Mouse (Mus musculus): ENCODE results near the gene Cltb.
"Not testable (repeated sequence)": the region's sequence is repeated elsewhere in the genome, so short reads cannot be mapped to it uniquely, and the experiment has no call there.

Gene Cltb

DNA sequence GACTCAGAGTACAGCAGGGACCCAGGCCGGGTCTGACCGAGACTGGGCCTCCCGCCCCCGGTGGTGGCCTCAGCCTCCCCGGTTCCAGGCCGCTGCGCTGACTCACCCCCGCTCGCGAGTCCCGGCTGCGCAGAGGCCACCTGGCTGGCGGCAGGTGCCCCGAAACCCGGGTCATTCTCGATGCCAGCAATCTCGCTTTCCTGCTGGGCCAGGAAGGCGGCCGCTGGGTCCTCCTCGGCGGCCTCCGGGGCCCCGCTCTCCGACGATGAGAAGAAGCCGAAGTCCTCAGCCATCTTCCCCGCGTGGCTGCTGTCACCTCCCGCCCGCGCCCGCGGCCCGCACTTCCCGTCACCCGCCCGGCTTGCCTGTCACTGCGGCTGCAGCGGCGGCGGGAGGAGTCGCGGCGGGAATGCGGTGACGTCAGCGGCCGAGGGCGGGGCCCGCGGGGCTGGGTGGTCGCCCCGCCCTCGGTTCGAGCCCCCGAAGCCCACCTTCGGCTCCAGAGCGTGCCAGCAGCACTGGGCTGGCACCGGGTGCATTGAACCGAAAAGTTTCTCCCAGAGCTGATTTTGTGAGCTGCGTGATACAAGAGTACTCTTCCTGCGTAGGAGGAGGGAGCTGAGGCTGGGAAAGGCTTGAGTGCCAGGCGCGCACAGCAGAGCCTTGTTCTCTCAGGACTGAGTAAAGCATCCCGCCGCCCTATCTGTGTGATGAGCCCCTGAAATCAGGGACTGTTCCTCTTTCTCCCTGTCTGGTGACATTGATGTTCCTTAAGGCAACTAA lies at the start of gene Cltb:
TSS of gene Cltb (minus strand) at position 373 of the 783 bp plus-strand sequence.
- peak; percentile 62 to 89 for DNase-seq (ENCODE audit: low spot score in 2 of 2)

DNA sequence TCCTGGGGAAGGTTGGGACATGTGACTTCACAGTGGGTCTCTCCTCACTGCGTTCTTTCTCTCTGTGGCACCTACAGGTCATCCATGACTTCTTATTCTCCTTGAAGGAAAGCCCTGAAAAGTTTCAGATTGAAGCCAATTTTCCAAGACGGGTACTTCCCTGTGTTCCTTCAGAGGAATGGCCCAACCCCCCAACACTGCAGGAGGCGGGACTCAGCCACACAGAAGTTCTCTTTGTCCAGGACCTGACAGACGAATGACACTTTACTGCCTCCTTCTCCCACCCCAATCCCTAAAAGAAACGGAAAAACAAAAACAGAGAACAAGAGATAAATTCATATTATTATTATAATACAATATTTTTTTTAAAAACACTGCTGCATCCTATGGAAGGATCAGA lies 49.7 kb upstream of the Cltb start:
- DNase-seq (ENCODE audit: low spot score in 2 of 2) = no peak

DNA sequence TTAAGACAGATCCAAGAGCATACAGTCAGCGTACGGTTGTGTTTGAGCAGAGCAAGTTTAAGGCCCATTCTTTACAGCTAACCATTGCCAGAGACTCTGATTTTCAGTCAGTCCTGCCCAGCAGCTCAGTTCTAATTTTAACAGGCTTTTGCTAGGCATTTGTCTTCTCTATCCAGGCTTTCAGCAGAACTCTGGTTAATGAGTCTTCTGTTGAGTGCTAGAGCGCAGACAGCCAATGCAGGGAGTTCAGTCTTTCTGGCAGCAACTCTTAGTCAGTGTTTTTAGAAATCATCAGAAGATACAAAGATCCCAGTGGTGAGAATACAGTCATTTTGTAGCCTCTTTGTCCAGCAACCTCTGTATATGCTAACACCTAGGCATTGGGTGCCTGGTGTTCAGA lies 39.3 kb upstream of the Cltb start:
- DNase-seq (ENCODE audit: low spot score in 2 of 2) = no peak

DNA sequence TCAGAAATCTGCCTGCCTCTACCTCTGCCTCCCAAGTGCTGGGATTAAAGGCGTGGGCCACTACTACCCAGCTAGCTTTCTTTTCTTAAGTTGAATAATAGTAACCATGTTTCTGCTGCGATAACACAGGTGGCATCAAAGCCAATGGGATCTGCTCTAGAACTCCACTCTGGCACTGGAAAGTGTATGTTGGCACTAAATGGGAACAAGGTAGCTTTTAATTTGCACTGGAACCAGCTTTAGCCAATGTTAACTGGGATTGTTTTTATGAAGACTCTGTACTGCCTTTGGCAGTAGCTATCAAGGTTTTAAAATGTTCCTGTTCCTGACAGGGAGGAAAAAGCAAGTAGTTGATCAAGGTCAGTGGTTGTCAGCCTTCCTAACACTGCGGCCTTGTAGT lies 23.9 kb upstream of the Cltb start:
- no peak for DNase-seq (ENCODE audit: low spot score in 2 of 2)

DNA sequence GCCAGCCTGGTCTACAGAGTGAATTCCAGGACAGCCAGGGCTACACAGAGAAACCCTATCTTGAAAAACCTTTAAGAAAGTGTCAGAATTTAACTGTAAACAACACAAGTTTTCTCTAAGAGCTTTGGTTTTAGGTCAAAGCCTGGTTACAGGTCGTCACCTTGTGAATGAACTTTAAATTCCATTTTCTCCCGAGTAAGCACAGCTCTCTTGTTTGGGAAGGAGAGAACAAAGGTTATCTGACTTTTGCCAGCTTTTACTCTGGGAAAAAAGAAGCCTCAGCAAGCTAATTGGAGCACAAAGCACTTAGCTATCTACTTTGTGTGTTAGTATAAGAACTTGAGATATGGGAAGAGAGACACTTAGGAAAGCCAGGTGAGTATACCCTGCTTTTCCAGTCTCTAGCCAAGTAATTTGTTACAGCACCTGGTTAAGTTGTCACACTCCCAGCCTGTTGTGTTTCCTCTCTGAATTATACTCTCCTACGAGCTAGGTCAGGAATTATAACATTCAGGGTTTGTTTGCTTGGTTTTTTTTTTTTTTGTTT lies 21.7 kb upstream of the Cltb start:
- DNase-seq (ENCODE audit: low spot score in 2 of 2) = no peak

DNA sequence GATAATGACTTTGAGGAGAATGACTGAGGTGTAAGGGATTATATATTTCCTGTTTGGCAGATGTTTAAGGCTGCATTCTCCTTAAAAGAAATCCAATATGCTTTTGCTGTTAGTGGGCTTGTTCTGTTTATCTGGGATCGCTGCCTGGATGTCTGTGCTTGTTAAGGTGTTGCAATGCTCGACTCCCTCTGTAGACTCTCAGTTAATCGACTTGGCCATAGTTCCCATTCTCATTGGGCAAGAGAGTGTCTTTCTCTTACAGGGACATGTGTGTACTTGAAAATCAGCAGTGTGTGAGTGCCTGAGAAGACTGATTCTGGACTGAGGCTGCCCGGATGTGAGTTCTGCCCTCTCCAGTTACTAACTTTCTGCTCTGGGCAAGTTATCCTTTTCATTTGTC lies 18.0 kb upstream of the Cltb start:
- no peak for DNase-seq (ENCODE audit: low spot score in 2 of 2)

DNA sequence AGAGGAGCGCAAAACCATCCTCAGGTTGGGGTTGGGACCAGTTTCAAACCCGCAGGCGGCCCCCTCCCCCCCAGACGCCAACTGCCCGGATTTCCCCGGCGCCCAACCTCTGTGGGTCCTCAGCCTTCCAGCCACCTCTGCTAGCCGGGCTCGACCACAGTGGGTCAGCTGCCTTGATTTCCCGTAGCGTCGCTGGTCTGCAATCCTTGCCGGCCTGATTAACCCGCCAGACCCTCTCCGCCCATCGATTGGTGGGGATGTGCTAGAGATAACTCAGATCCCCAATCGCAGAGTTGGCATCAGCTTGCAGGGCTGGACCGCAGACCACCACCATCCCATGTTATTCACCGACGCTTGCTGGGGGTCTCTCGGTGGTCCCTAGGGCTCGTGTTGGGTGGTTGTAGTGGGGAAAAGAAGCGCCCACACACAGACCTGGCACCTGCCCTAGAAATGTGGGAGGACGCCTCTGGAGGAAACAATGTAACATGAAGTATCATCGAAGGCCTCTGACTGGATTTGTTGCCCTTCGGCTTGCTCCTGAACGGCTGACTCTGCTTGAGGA lies 10.9 kb upstream of the Cltb start:
- DNase-seq (ENCODE audit: low spot score in 2 of 2) = no peak

DNA sequence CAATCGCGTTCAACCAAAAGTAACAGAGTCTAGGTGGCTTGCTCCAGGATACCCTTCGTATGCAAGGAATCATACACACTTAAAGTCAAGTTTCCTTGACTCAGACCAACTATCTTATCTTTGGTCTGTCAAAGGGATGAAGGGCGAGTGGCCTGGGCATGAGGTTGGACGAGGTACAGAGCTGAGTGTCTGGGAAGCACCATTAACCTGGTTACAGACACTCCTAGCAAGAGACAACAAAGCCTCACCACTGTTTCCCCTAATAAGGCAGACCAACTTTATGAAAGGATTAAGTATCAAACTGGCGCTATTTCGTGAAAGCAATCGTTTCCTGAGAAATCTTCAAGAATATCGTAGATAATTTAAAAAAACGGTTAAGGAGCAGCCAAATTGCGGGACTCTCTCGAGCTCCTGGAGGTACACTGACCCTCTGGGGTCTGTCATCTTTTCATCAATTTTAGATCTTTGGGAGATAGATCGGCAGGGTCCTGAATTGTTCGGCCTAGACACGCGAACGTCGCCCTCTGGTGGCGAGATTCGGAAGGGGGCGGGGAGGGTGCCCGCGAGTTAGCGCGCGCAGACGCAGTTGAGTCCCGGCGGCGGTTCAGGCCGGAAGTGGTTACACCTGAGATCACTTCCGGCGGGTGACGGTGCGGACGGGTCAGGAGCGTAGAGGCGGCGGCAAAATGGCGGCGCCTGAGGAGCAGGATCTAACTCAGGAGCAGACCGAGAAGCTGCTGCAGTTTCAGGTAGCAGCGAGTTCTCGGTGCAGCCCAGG lies 10.2 kb upstream of the Cltb start, which contains the start of gene Faf2:
TSS of gene Faf2 (plus strand) at position 630 of the 778 bp plus-strand sequence.
- peak; percentile 91 to 99 for DNase-seq (ENCODE audit: low spot score in 2 of 2)

DNA sequence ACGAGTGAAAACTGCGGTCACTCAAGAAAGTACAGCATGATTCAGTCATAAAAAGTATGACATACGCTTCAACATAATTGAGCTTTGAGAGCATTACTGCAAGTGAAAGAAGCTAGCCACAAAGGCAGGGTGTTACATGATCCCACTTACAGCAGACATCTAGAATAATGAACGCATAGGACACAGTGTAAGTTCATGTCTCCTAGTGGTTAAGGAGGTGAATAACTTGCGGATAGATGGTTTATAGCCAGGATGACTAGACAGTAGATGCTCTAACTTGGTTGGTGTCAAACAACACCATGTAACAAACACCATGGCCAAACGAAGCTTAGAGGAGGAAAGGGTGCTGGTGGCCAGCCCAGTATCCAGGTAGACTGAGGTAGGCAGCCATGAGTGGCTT lies 5.9 kb upstream of the Cltb start:
- DNase-seq (ENCODE audit: low spot score in 2 of 2) = no peak

DNA sequence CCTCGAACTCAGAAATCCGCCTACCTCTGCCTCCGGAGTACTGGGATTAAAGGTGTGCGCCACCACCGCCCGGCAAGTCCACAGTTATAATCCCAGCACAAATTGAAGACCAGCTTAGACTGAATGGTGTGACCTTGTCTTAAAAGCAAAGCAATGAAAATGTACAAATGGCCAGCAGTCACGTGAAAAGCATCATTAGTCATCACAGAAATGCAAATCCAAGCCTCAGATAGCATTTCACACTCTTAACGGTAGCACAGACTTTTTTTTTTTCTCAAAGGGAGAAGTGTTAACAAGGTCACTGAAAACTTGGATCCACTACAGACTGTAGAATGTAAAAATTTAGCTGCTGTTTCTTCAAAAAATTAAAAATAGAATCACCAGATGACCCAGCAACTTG lies 5.2 kb upstream of the Cltb start:
- no peak for DNase-seq (ENCODE audit: low spot score in 2 of 2)

DNA sequence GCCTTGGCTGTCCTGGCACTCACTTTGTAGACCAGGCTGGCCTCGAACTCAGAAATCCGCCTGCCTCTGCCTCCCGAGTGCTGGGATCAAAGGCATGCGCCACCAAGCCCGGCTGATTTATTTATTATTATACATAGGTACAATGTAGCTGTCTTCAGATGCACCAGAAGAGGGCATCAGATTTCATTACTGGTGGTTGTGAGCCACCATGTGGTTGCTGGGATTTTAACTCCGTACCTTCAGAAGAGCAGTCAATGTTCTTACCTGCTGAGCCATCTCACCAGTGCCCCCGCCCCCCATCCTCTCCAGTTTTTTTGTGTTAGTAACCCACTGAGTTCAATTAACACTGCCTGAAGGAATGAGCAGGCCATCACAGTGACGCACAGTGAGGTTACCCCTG lies 2.0 kb upstream of the Cltb start:
- not testable (repeated sequence) for DNase-seq (ENCODE audit: low spot score in 2 of 2)

DNA sequence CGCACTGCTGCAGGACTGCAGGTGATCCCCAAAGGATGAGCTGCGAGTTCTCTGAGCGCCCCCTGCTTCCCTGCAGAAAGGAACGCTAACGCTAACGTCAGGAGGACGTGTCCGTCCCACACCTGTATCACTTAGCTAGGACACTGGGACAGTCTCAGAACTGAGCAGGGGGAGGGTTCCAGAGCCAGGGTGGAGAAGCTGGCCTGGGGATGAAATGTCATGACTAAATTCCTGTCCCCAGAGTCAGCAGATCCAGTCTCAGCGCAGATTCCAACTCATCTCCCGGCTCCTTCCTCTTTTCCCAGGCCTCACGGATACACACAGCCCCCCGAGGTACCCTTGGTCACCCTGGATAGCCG lies 552 bp downstream of the Cltb start:
- DNase-seq (ENCODE audit: low spot score in 2 of 2) = no peak

DNA sequence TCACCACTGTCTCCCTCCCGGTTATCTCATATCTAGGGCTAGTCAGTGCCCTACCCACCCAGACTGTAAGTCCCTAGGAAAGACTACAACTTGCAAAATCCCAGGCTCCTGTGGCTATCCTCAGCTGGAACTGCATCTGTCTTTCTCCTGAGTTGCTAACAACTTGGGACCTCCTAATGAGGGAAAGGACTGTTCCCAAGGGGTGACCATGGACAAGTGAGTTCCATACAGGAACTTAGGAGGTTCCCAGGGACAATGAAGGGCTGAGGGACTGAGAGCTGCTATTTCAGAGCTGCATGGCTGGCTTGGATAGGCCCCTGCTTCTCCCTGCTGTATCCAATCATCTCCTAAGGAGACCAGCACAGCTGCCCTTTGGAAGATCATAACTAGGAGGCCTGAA lies 1.8 kb downstream of the Cltb start:
- no peak for DNase-seq (ENCODE audit: low spot score in 2 of 2)

DNA sequence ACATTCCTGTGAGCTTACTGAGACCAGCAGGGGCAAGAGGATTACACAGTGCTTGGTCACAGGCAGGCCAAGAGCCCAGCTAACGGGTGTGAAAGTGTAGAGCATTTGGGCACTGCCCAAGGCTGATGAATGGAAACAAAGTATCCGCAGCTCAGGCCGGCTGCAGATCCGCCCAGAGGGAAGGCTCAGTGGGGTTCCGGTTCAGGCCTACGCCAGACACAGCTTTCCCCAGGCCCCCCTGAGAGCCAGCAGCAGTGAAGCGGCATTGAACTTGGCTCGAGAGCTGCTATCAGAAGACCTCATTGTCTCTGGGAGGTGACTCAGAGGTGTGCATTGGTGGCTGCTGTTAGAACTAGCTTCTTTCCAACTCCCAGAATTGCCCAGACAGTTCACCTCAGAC lies 2.5 kb downstream of the Cltb start:
- peak in 1 of 2 experiments; percentile 41 for DNase-seq (ENCODE audit: low spot score in 2 of 2)

DNA sequence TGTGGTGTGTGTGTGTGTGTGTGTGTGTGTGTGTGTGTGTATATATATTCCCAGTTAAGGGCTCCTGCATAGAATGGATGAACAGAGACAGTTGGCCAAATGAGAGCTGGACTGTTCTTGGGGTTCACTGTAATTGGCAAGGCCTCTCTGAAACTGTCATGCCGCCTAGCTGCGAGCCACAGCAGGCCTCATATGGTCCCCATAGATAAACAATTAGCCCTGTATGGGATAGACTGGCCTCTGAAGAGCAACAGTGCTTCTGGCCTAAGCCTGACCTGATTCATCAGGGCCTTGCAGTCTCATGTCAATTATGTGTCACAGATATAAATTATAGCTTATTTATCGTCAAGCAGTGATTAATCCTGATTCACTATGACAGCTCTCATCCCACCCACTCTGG lies 3.1 kb downstream of the Cltb start:
- no peak for DNase-seq (ENCODE audit: low spot score in 2 of 2)

DNA sequence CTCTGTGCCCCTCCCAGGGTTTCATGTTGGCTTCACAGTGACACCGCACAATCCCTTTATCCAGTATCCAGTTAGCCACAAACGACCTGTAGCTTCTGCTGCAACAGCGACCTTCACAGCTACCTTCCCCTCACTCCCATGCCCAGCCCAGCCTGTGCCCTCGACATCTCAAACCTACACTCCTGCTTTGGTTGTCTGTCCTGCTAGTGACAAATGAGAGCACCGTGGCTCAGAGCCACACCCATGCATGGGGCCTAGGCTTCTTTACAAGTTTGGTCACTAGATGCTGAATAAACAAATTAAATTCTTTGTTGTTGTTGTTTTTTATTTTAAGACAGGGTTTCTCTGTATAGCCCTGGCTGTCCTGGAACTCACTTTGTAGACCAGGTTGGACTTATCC lies 3.9 kb downstream of the Cltb start:
- no peak for DNase-seq (ENCODE audit: low spot score in 2 of 2)

DNA sequence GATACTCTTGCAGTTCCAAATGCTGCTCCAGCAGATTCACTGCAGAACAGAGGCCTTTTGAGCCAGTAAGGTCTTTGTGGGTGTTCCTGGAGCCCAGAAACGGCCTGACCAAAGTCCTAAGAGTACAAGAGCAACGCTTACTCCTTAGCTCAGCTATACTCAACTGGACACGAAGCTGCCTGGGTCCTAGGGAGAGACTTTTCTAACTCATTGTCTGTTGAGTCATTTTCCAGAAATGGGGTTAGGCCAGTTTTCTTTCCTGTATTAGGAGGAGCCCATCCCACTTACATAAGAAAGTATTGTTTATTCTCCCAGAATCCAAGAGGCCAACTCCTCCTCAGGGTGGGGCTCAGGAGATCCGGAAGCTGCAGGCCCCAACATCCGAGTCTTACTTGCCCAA lies 5.7 kb downstream of the Cltb start:
- no peak for DNase-seq (ENCODE audit: low spot score in 2 of 2)

DNA sequence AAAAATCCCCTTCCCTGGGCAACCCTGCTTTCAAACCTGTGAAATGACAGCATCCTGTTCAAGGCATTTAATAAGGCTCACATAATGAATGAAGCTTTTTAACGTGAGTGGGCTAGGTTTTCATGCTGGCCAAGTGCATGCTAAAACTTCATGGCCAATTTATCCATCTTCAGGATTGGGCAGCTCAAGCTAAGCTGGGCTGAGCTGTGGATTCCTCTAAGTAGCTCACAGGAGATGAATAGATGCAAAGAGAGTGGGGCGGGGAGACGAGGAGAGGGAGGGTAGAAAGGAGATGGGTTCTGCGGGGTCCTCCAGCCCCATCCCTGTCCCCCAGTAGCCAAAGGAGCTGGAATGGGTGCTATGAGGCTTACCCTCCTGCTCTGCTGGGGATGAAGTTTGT lies 6.9 kb downstream of the Cltb start:
- DNase-seq (ENCODE audit: low spot score in 2 of 2) = no peak

DNA sequence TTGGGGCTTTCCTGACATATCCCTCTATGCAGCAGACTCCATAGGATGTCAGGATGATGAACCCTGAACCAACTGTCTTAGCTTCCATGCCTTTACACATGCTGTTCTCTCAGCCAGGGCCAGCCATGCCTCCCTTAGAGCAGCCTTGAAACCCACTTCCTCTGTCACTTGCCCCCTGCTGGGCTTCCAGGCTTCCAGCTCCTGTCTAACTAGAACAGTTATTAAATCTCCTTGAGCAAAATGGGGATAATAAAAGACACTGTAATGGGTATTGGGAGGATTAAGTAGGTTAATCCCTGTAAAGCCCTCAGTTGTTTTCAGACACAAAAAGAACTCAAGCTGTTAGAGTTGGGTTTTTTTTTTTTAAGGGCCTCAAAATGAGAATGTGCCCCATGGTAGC lies 7.6 kb downstream of the Cltb start:
- no peak for DNase-seq (ENCODE audit: low spot score in 2 of 2)

DNA sequence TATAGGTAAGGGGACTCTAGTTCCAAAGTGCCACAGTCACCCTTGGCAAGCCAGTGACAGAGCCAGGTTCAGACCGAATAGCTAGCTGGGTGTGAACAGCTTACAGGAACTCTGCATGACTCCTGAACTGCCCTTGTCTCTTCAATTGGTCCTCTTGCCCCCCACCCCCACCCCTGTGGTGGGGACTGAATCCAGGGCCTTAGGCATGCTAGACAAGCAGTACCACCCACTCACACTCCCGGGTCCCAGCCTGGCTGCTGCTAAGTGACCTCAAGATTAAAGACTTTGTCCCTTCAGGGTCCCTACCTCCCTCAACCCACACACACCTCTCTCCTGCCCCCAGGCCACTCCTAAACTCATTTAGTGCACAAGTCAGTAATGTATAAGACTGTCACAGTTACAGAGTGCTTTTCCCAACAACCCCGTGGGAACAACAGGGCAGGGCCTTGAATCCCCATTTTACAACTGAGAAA lies 8.5 kb downstream of the Cltb start:
- DNase-seq (ENCODE audit: low spot score in 2 of 2) = no peak

DNA sequence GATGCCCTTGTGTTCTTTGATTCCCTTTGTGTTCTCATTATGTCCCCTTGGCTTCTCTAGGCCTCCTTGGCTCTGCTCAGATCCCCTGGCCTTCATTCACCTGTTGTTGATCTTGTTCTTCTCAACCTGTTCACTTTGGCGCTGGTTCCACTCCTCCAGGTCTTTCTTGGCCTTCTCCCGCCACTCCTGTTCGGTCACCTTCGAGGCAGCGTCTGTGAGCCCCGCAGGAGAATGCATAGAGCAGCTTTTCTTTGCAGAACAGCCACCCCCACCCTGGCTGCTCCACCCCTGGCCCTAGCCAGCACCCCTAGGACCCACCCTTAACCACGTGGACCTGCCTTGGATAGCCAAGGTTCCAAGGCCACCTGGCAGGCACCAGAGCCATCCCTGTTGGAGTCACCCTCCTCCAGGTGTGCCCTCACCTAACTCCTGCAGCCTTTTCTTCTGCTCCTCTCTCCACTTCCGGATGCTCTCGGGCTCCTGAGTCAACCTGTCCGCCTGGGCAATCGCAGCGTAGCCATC lies 12.5 kb downstream of the Cltb start:
- DNase-seq (ENCODE audit: low spot score in 2 of 2) = no peak

DNA sequence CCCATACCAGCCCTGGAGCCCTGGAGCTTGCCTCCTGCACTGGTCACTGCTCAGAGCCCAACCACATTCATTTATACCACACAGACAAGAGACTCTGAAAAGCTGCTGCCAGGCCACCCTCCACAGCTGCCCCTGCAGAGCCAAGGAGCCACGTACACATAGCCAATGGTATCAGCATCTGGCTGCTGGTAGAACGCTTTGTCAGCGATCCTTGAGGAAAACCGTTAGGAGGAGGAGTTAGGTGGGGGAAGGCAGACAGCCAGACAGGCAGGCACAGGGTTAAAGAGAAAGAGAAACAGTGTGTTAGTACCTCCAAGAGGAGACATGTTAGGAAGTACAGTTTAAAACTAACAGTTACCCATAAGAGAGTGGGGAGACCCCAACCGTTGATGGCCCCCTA lies 14.3 kb downstream of the Cltb start:
- DNase-seq (ENCODE audit: low spot score in 2 of 2) = no peak

Measured in left cerebral cortex, adult 9 months (tissue).